Mouse (Mus musculus) olfactory bulb, adult 2 months (tissue): ENCODE data around the gene Ctu2.

ENCODE experiments used
- CTCF ChIP-seq: fragments of 200-500 bp; IDR thresholded peaks from 2 replicates; pipeline ENCODE4 v1.5.1; 2012; ENCODE audit warnings: low read depth, mild to moderate bottlenecking, low read length, moderate library complexity; ENCODE audit not compliant: insufficient read depth
- POLR2A ChIP-seq: fragments of 200-500 bp; IDR thresholded peaks from 2 replicates; pipeline ENCODE4 v1.6.1; 2012; ENCODE audit warnings: mild to moderate bottlenecking, low read depth, low read length, moderate library complexity; ENCODE audit not compliant: insufficient read depth

GRCm38 (mm10) chr8:122441326-122441725 is 34.6 kb upstream of the Ctu2 start:
- TF ChIP-seq CTCF (no peak), POLR2A (no peak)
